Mouse (Mus musculus): Measurements from ENCODE around the gene Gm6525.

DNA sequence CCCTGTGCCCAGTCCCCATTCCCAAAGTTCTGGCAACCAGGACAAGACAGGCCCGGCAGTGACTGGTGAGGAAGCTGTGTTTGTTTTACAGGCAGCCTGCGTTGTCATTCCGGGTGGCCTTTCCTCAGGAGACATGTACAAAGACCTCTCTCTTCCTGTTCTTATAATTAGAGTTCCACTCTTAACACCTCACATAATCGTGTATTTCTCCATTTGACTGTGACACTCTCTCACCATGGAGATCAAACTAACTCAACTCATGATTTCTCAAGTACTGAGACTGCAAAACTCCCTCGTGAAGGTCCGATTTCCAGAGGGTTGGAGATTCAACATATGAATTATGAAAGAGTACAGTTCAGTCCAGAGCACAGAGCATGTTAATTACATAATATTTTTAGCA lies 38.0 kb upstream of the Gm6525 start:
- TF ChIP-seq POLR2A (IDR thresholded peaks at IDR 0.05; ENCODE audit: borderline replicate concordance, insufficient read depth, low read length) (no peak), CTCF (IDR thresholded peaks at IDR 0.05; ENCODE audit: borderline replicate concordance, insufficient read depth, low read depth, low read length) (no peak)

Data from cerebellum, adult 2 months (tissue).